Comparison of ENCODE assay signal across 11 mouse cellular contexts in genomic region chr9:25487446-25488110, GRCm38 (mm10). TPM values are rescaled to one million over a fixed set of nuclear protein-coding genes. Genes with fewer than 3 reads are reported as not detected.
DNase-seq lines count a peak whose midpoint lies in the region; ATAC-seq and TF ChIP-seq lines count a peak whose summit lies in the region.
"Had no signal": no experiment of that assay in that cellular context is flagged by ENCODE, and none has a peak within 500 bp of the region (broad histone marks: within the 10 kb centered on the region; RNA-seq: fewer than 3 reads in every experiment).

No protein-coding gene starts in this region.

- TF ChIP-seq EP300 in lung, postnatal 0 days (IDR thresholded peaks at IDR 0.05): no peak

- peak; percentile 28 for DNase-seq in embryo, embryonic 10.5 days (ENCODE audit: low spot score)
- DNase-seq in embryo, embryonic 9.5 days (ENCODE audit: extremely low spot score): no peak
- DNase-seq in lung, postnatal 0 days (ENCODE audit: low spot score): peak; percentile 21
- no peak for DNase-seq in lung, adult 18-20 months
- DNase-seq in kidney, adult 11 months: peak; percentile 31
- peak; percentile 60 for DNase-seq in ovary, postnatal 36 days (ENCODE audit: low spot score)
- DNase-seq in frontal cortex, adult 2 months (ENCODE audit: extremely low spot score in 1 of 2, low spot score in 1 of 2): no peak
- no peak for DNase-seq in spleen, adult 18-20 months
- DNase-seq: B cell, adult 2 months had no signal

- H3K4me2 ChIP-seq in lung, postnatal 0 days (replicated peaks; ENCODE audit: low read depth, low read length): 0 out of 2 replicates have a peak overlapping the region, but pooled peaks have one; percentile 3
- H3K4me2 ChIP-seq: embryonic facial prominence, embryonic 15.5 days had no signal

- no peaks in the 10 kb centered on the region for H3K36me3 ChIP-seq in lung, postnatal 0 days (ENCODE audit: insufficient read depth, low read length)
- H3K36me3 ChIP-seq: embryonic facial prominence, embryonic 15.5 days; midbrain, embryonic 10.5 days had no signal

- no peak overlapping the region for H3K4me3 ChIP-seq in lung, postnatal 0 days (ENCODE audit: low read depth, low read length)
- H3K4me3 ChIP-seq: embryonic facial prominence, embryonic 15.5 days; midbrain, embryonic 10.5 days had no signal

- no peak overlapping the region for H3K27ac ChIP-seq in lung, postnatal 0 days (ENCODE audit: low read length)
- H3K27ac ChIP-seq: embryonic facial prominence, embryonic 15.5 days; midbrain, embryonic 10.5 days had no signal

- no peaks in the 10 kb centered on the region for H3K9me3 ChIP-seq in lung, postnatal 0 days (ENCODE audit: low read length)
- H3K9me3 ChIP-seq: embryonic facial prominence, embryonic 15.5 days; midbrain, embryonic 10.5 days had no signal

- H3K9ac ChIP-seq in lung, postnatal 0 days (replicated peaks; ENCODE audit: low read depth): no peak overlapping the region
- H3K9ac ChIP-seq: embryonic facial prominence, embryonic 15.5 days had no signal

- ATAC-seq in lung, postnatal 0 days: no peak

- WGBS in lung, postnatal 0 days: 34% methylated on average over 12 of the region's 12 CpGs

- no peak for TF ChIP-seq CTCF in lung, postnatal 0 days (IDR thresholded peaks at IDR 0.05)

- H3K27me3 ChIP-seq in lung, postnatal 0 days (replicated peaks; ENCODE audit: insufficient read depth, low read length): no peaks in the 10 kb centered on the region
- H3K27me3 ChIP-seq: embryonic facial prominence, embryonic 15.5 days had no signal

- H3K4me1 ChIP-seq in lung, postnatal 0 days (ENCODE audit: insufficient read depth, low read depth, low read length): peaks cover 24% of the 10 kb centered on the region

RNA-seq across cellular contexts. Expression of gene Eepd1, which starts 6.2 kb away (rescaled TPM):
- polyA plus RNA-seq in lung, postnatal 0 days (2015; fragmentation: Nextera tagmentation; extraction: Ambion mirVana): 16.7 and 19.2 TPM in 2 replicates
- 21.1 and 22.8 TPM in 2 replicates for polyA plus RNA-seq in frontal cortex, adult 2 months (2012; rRNA removed)

Comparison
In these comparisons a context has a peak if more than half of its experiments do, and no peak if none do; other contexts are left out.
1. DNase-seq: peak in embryo, embryonic 10.5 days (single experiment), lung, postnatal 0 days (single experiment), kidney, adult 11 months (single experiment) and ovary, postnatal 36 days (single experiment); none in embryo, embryonic 9.5 days (single experiment), lung, adult 18-20 months (0 of 2), frontal cortex, adult 2 months (0 of 2) and spleen, adult 18-20 months (0 of 2).